Mouse (Mus musculus): Measurements from ENCODE around the gene Hist1h1b.

The Hist1h1b gene

GRCm38 (mm10) chr13:21733466-21733865 is 47.0 kb downstream of the Hist1h1b start:
- DNase-seq (ENCODE audit: low read depth, low spot score), result no peak
